Mouse (Mus musculus) heart, adult 8-10 months (tissue): ENCODE measurements around the gene Adk. TPM values are rescaled to one million over a fixed set of nuclear protein-coding genes. Genes with fewer than 3 reads are reported as not detected.
"Not testable (repeated sequence)": the region's sequence is repeated elsewhere in the genome, so short reads cannot be mapped to it uniquely, and the experiment has no call there.

Experiments used
- DNase-seq: peaks from one replicate; pipeline ENCODE4 v3.0.0; 2022; ENCODE audit warnings: low spot score
- total RNA-seq, 4 experiments: library from RNA; stranded (reverse); gene quantifications; 2 replicates each; pipeline ENCODE4 v1.2.4; 2022

Adk gene
- total RNA-seq, 4 experiments from 2014 or later, result 233 to 260 (median 250) TPM

- no peak for DNase-seq
These were observed 381.0 kb downstream of the Adk start for GRCm38 (mm10) chr14:21433415-21433814.

DNA sequence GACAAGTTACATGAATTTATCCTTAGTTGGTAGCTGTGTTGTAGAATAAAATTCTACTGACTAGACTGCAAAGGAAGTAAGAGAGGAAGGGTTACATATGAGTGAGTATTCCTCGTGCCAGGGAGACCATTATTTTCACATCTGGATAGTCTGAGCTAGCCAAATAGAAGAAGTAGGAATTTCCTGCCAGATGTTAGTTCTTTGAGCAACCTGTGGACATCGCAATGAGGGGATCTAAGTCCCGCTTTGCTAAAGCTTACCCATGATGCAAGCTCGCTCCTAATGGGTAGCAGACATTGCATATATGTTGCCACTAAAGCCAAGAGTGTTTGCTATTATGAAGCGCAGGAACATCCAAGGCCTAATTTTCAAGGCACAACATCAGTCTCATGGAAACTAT lies 381.6 kb downstream of the Adk start:
- no peak for DNase-seq

- DNase-seq, result no peak
These were observed 382.3 kb downstream of the Adk start for GRCm38 (mm10) chr14:21434686-21435085.

DNA sequence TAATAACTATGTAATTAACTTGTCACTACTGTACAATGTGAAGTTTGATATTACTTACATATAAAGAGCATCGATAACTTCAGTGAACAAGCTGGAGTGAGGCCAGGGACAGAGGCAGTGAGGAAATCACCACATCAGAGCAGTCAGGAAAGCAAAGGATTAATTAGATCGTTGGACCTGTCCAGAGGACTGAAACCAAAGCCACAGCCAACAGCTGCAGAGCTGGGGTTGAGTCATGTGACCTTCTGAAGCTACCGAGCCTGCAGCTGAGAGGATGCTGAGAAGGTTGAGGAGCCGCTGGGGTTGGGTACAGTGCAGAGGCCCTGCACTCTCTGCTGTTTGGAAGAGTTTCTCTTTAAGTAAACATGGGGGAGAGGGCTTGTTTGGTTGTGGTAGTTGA lies 387.4 kb downstream of the Adk start:
- DNase-seq, result no peak

- DNase-seq, result no peak
These were observed 388.2 kb downstream of the Adk start for GRCm38 (mm10) chr14:21440526-21440925.

- no peak for DNase-seq
These were observed 389.6 kb downstream of the Adk start for GRCm38 (mm10) chr14:21441772-21442533.

- DNase-seq, result no peak
These were observed 400.2 kb downstream of the Adk start for GRCm38 (mm10) chr14:21452581-21452980.

DNA sequence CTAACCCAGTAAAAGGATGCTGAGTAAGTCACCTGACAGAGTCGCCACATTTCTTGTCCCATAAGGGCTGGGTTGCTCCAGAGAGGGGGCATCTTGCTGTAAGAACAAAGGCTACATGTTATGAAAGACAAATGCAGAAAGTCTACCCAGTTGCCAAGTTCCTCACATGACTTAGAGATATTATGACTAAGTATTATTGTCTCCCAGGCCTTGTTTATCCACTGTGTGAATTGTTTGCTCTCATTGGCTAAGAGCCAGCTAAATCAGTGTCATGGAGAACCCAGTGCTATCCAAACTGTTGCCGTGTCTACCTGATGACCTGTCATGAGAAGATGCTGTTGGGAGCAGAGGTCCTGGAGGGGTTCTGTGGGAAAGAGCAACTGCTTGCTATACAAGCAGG lies 401.5 kb downstream of the Adk start:
- no peak for DNase-seq

DNA sequence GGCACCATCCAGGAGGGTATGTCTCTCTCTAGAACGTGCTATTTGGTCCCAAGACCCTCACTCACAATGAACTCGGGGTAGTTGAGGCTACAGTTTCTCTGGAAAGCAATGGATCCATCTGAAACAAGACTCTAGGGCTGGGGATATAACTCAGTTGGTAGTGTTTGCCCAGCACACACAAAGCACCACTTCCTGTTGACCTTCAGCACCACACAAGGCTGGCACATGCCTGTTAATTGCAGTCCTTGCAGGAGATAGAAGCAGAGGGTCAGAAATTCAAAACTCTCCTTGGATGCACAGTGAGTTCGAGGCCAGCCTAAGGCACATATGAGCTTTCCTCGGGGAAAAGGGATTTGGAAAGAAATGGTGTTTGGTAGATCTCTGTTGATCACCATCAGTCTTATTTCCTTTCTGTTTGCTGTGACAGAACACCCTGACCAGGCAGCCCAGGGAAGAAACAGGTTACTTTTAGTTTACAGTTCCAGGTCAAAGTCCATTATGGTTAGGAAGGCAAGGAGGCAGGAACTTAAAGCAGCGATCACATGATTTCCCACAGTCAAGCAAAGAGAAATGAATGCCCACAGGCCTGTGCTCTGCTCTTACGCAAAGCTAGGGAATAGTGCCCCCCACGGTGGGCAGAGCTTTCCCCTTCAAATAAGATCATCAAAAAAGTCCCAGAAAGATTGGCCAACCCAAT lies 403.4 kb downstream of the Adk start:
- DNase-seq, result no peak

- no peak for DNase-seq
These were observed 404.2 kb downstream of the Adk start for GRCm38 (mm10) chr14:21456526-21456925.

GRCm38 (mm10) chr14:21457876-21458275 lies 405.5 kb downstream of the Adk start:
- DNase-seq, result no peak

- DNase-seq, result no peak
These were observed 406.3 kb downstream of the Adk start for GRCm38 (mm10) chr14:21458696-21459095.

GRCm38 (mm10) chr14:21459163-21459562 lies 406.8 kb downstream of the Adk start:
- DNase-seq, result no peak

DNA sequence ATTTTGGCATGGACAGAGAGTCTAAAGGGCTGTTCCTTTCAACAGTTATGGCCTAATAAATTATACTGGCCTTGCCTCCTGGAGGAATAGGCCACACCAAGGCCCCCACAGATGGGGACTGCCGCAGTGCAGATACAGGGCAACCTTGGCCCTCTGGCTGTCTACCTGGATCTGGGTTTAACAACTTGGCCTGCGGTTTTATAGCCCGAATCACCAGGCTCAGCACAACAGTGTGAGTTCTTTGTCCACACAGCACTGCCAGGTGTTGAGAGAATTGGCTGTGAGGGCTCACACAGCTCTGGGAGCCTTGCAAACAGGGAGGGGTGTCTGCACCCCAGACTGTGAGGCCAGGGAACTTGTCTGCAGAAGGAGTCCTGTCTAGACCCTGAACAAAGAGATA lies 410.0 kb downstream of the Adk start:
- no peak for DNase-seq

DNA sequence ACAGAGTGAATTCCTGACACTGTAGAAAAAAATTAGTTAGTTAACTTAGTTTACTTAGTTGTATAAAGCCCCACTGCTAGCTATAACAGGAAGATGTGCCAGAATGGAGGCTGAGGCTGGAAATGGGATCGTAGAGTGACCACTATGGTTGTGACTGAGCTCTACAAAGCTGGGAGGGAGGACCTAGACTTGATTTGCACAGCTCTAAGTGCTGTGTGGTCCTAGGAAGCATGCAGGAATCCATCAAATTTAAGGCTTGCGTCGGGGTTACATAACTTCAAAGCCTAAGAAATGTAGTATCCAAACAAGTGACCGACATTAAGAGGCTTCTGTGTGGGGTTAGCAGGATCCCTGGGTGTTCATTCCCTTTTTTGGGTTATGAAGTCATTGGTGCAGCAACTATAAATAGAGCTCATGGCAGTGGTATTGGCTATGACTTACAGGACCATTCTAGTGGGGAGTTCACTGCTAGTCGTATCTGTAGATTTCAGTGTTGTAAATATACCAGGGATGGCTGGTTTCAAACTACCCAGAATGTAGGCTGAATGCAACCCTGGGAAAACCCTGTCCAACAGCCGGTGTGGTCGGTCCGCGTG lies 410.8 kb downstream of the Adk start:
- peak; percentile 15 for DNase-seq

DNA sequence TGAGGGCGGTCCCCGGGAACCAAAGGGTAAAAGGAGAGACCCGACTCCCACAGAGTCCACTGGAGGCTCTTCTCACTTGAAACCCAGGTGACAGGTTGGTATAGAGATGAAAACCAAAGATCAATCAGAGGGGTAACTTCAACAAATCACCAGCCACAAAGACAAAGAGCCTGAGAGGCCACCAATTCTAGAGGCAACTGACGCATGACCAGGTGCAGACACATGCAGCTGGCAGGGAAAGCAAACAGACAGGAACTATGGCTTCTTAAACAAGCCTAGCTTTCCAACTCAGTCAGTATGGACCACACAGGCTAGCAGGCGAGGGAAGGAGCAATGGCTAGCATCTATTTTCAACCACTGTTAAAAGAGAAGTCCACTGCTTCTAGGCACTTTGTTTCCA lies 418.0 kb downstream of the Adk start:
- DNase-seq, result no peak

DNA sequence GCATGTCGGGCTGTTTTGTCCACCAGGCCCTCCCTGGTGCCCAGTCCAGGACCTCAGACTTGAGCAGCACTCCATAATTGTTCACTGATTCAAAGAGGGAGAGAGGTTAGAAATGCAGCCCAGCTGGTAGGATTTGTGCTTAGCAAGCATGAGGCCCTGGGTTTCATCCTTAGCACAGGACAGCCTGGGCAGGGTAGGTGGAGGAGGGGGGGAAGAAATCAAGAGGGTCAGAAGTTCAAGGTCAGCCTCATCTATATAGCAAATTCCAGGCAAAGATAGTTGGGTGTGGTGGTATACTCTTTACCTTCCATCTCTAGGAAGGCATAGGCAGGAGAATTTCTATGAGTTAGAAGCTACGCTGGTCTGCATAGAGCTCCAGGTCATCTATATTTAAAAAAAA lies 419.6 kb downstream of the Adk start:
- no peak for DNase-seq

- not testable (repeated sequence) for DNase-seq
These were observed 422.3 kb downstream of the Adk start for GRCm38 (mm10) chr14:21474593-21475132.

- DNase-seq, result no peak
These were observed 424.8 kb downstream of the Adk start for GRCm38 (mm10) chr14:21477181-21477580.

DNA sequence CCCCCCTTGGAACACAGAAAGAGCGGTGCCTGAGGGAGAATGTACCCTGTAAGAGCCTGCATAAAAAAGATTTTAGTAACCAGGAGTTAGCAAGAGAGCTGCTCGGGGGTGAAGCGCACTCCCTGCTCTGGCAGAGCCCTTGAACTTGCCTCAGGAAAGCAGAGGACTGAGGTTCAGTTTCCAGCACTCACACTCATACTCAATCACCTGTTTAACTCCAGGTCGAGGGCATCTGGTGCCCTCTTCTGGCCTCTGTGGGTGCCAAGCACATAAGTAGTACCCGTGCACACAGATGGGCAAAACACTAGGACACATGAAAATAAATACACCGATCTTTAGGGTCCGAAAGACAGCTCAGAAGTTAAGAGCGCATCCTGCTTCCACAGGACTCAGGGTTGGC lies 427.2 kb downstream of the Adk start:
- no peak for DNase-seq

GRCm38 (mm10) chr14:21480191-21480590 lies 427.8 kb downstream of the Adk start:
- no peak for DNase-seq

- no peak for DNase-seq
These were observed 428.9 kb downstream of the Adk start, which contains the start of gene Kat6b for GRCm38 (mm10) chr14:21481231-21481630. Gene Kat6b (plus strand): TSS chr14:21481434.

GRCm38 (mm10) chr14:21484199-21484598 lies 431.8 kb downstream of the Adk start:
- DNase-seq, result no peak
